Mouse (Mus musculus): ENCODE data around the gene Tnfrsf8.

DNA sequence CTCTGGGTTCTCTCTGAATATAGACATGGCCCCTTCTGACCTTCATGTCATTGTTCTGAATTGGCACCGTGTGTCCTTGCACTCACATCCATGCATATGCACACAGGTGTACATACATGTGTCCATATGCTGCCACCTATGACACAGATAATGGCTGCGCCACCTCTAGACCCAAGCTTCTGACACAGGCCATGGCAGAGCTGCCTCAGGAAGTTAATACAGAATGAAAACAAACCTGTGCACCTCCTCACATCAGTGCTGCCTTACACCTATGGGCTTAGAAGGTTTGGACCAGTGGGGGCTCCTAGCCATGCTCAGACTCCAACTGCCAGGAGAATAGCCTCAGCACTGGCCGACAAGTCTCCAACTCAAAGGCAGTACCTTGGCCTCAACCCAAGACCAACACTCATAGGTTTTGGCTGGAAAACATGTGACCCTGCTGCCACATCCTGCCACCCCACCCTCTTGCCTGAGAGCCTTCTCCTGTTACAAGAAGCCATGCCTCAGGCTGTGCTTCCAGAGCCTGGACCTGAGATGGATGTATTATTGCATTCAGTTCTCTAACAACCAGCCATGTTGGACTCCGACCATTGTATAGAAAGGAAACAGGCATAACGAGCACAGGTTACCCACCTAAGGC is 85.3 kb downstream of the Tnfrsf8 start:
- TF ChIP-seq GATA1 (IDR thresholded peaks at IDR 0.05; ENCODE audit: borderline replicate concordance, low read length) (no peak), FLI1 (IDR thresholded peaks at IDR 0.05; ENCODE audit: low read length) (no peak)

Measured in megakaryocyte, embryonic 14.5 days (primary cell).